ENCODE assay signal across 16 mouse cellular contexts in the genomic region with DNA sequence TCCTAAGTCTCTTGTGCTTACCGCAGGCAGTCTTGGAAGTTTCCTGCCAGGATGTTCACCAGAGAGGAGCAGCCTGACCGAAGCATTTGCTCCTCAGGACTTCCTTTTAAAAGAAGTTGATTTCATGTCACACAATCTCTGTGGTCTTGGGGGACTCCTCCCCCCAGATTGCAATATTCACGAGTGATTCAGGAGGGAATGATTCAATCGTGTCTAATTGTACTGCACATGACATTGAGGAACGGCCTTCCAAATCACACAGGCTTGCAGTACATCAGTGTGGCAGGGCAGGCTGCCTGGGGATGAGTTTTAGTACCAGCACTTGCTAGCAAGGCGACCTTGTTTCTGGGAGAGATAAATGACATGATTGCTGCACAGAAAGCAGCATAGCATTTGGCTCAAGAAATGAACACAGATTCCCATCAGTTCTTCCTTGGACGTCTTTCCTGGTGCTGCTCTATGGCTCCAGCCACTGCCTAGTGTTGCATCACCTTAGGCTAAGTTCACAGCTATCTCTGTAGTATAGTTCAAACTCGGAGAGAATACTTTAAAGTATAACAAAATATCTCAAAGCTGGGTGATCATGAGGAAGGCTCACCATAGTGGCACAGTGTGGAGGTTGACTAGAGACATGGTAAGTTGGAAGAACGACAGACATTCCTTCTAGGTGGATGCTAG.
DNase-seq lines count a peak whose midpoint lies in the region; ATAC-seq lines count a peak whose summit lies in the region.
"Had no signal": no experiment of that assay in that cellular context is flagged by ENCODE, and none has a peak within 500 bp of the region (broad histone marks: within the 10 kb centered on the region; RNA-seq: fewer than 3 reads in every experiment).

No protein-coding gene starts in this region.

- WGBS in forebrain, embryonic 12.5 days: 88% methylated on average over 9 of the region's 9 CpGs

- no peak overlapping the region for H3K4me3 ChIP-seq in forebrain, embryonic 12.5 days (replicated peaks)
- H3K4me3 ChIP-seq: heart, embryonic 15.5 days; hindbrain, embryonic 12.5 days; limb, embryonic 12.5 days had no signal

- no peaks in the 10 kb centered on the region for H3K4me1 ChIP-seq in forebrain, embryonic 12.5 days
- H3K4me1 ChIP-seq: heart, embryonic 15.5 days; hindbrain, embryonic 12.5 days; limb, embryonic 12.5 days had no signal

- H3K9ac ChIP-seq in forebrain, embryonic 12.5 days: no peak overlapping the region
- H3K9ac ChIP-seq: heart, embryonic 15.5 days; hindbrain, embryonic 12.5 days; limb, embryonic 12.5 days had no signal

- no peaks in the 10 kb centered on the region; the same call in 1 of the 2 replicates for H3K27me3 ChIP-seq in forebrain, embryonic 12.5 days
- H3K27me3 ChIP-seq: heart, embryonic 15.5 days; hindbrain, embryonic 12.5 days; limb, embryonic 12.5 days had no signal

- peak; percentile 29 for DNase-seq in kidney, postnatal 14 days
- DNase-seq in kidney, postnatal 4 days: no peak
- peak; percentile 31 for DNase-seq in ovary, adult 18-20 months (ENCODE audit: low spot score)
- DNase-seq in ovary, postnatal 10 days (ENCODE audit: low spot score): no peak
- peak; percentile 17 for DNase-seq in brain, adult 2 months (ENCODE audit: low read depth, low spot score)
- peak; percentile 35 for DNase-seq in naive thymus-derived CD4-positive, alpha-beta T cell, adult 2 months (ENCODE audit: low read depth)
- DNase-seq in retina, postnatal 1 day: no peak
- DNase-seq: cerebellum, adult 11 months; kidney, postnatal 25 days; lung, postnatal 14 days; midbrain, embryonic 14.5 days; right cerebral cortex, postnatal 14 days had no signal

- H3K36me3 ChIP-seq in forebrain, embryonic 12.5 days (replicated peaks): no peaks in the 10 kb centered on the region
- H3K36me3 ChIP-seq: heart, embryonic 15.5 days; hindbrain, embryonic 12.5 days; limb, embryonic 12.5 days had no signal

- no peak for ATAC-seq in forebrain, embryonic 12.5 days (ENCODE audit: low FRiP score)

- no peak overlapping the region for H3K27ac ChIP-seq in forebrain, embryonic 12.5 days
- H3K27ac ChIP-seq: heart, embryonic 15.5 days; hindbrain, embryonic 12.5 days; limb, embryonic 12.5 days had no signal

- H3K4me2 ChIP-seq in forebrain, embryonic 12.5 days: no peak overlapping the region
- H3K4me2 ChIP-seq: heart, embryonic 15.5 days; hindbrain, embryonic 12.5 days; limb, embryonic 12.5 days had no signal

- H3K9me3 ChIP-seq in forebrain, embryonic 12.5 days: no peaks in the 10 kb centered on the region
- H3K9me3 ChIP-seq: heart, embryonic 15.5 days; hindbrain, embryonic 12.5 days; limb, embryonic 12.5 days had no signal

Comparison
In these comparisons a context has a peak if more than half of its experiments do, and no peak if none do; other contexts are left out.
1. DNase-seq: peak in kidney, postnatal 14 days (single experiment), ovary, adult 18-20 months (single experiment), brain, adult 2 months (single experiment) and naive thymus-derived CD4-positive, alpha-beta T cell, adult 2 months (single experiment); none in kidney, postnatal 4 days (0 of 2), ovary, postnatal 10 days (single experiment) and retina, postnatal 1 day (single experiment).